Mouse (Mus musculus) WW6 (cell line): Measurements from ENCODE around the gene Agbl3.

Experiments
- DNase-seq: peaks from one replicate; pipeline ENCODE4 v3.0.0-alpha.2; 2013; ENCODE audit warnings: low read depth, low spot score

Gene Agbl3

GRCm38 (mm10) chr6:34796881-34797280 lies 16.6 kb downstream of the Agbl3 start:
- no peak for DNase-seq

- no peak for DNase-seq
Observed at GRCm38 (mm10) chr6:34797887-34798286, 17.7 kb downstream of the Agbl3 start.

GRCm38 (mm10) chr6:34805582-34805981 lies 25.4 kb downstream of the Agbl3 start:
- no peak for DNase-seq

GRCm38 (mm10) chr6:34810651-34811050 lies 30.4 kb downstream of the Agbl3 start:
- no peak for DNase-seq

- DNase-seq = no peak
Observed at GRCm38 (mm10) chr6:34824406-34824805, 44.2 kb downstream of the Agbl3 start.

GRCm38 (mm10) chr6:34832352-34832751 lies 52.1 kb downstream of the Agbl3 start:
- no peak for DNase-seq

- DNase-seq = no peak
Observed at GRCm38 (mm10) chr6:34861546-34862053, 81.4 kb downstream of the Agbl3 start.

- no peak for DNase-seq
Observed at GRCm38 (mm10) chr6:34862381-34862780, 82.1 kb downstream of the Agbl3 start.

GRCm38 (mm10) chr6:34862791-34863403 lies 82.7 kb downstream of the Agbl3 start, which contains the start of gene Tmem140:
Gene Tmem140 (plus strand): TSS chr6:34863146.
- DNase-seq = no peak

- no peak for DNase-seq
Observed at GRCm38 (mm10) chr6:34863786-34864514, 83.7 kb downstream of the Agbl3 start.

- no peak for DNase-seq
Observed at GRCm38 (mm10) chr6:34865213-34865612, 85.0 kb downstream of the Agbl3 start.

- DNase-seq = no peak
Observed at GRCm38 (mm10) chr6:34865711-34866593, 85.7 kb downstream of the Agbl3 start.

- DNase-seq = peak; percentile 29
Observed at GRCm38 (mm10) chr6:34866786-34867185, 86.6 kb downstream of the Agbl3 start.

- no peak for DNase-seq
Observed at GRCm38 (mm10) chr6:34867301-34867994, 87.2 kb downstream of the Agbl3 start.

GRCm38 (mm10) chr6:34867995-34868350 lies 87.7 kb downstream of the Agbl3 start:
- no peak for DNase-seq

- no peak for DNase-seq
Observed at GRCm38 (mm10) chr6:34868507-34869217, 88.4 kb downstream of the Agbl3 start.

GRCm38 (mm10) chr6:34869225-34869915 lies 89.1 kb downstream of the Agbl3 start:
- no peak for DNase-seq

- DNase-seq = no peak
Observed at GRCm38 (mm10) chr6:34870136-34870535, 89.9 kb downstream of the Agbl3 start.

- no peak for DNase-seq
Observed at GRCm38 (mm10) chr6:34870724-34871123, 90.5 kb downstream of the Agbl3 start.

GRCm38 (mm10) chr6:34871929-34872328 lies 91.7 kb downstream of the Agbl3 start:
- no peak for DNase-seq
